Mouse (Mus musculus) megakaryocyte, adult 5-6 weeks (primary cell): ENCODE data around the gene Fam240b. TPM values are rescaled to one million over a fixed set of nuclear protein-coding genes. Genes with fewer than 3 reads are reported as not detected.
"Not testable (repeated sequence)": the region's sequence is repeated elsewhere in the genome, so short reads cannot be mapped to it uniquely, and the experiment has no call there.

Source experiments
- ATAC-seq: 2 replicates; pipeline ENCODE4 v1.8.0; 2016; ENCODE audit warnings: mild to moderate bottlenecking, inconsistent platforms; ENCODE audit not compliant: poor library complexity, severe bottlenecking
- total RNA-seq, 2 experiments: library from RNA; stranded (forward) in 1 of 2; stranded (reverse) in 1 of 2; fragments of 153-499, 151-499 nt in 1 of 2; fragments of 221-1000, 200-1000 nt in 1 of 2; gene quantifications; 2 replicates each; pipeline versions ENCODE4 v1.2.3 to v1.2.4; 2015 to 2017

Gene Fam240b
- total RNA-seq (2015) (not detected in 2 replicates), total RNA-seq (2017) (not detected in 2 replicates)

DNA sequence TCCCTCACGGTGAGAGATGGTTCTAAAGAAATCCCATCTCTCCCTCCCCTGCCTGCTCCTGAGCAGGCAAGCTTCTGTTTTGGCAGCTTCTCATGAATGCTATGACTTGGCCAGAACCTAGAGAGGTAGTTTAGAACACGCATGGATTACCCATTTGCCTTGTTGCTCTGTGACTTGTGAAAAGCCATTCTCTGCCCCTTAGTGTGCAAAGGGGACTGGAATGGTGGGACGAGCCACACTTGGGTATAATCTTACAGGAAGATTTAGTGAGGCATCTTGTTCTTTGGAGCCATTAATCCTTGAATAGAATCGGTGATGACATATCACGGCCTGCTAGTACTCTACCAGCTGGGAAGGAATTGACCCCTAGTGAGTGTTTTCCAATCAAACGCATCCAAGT, at the start of gene Fam240b:
Gene Fam240b (minus strand): TSS at position 101 of the 400 bp plus-strand sequence.
- ATAC-seq: no peak

DNA sequence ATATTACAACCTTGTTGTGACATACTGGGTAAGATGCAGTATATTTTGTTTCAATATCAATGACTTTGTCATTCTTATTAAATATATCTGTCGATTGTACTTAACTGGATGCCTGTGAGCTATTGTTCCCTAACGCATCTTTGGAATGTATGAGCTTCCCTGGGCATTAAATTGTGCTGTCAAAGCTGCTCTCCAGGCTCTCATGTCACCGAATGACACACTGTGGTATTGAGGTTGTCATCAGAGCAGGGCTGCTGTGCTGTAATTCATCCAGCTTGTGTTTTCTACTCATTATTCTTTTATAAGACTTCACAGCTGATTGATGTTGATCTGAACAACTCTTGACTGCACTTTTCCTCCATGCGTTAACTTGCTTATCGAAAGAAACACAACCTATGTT, 32.5 kb upstream of the Fam240b start:
- no peak for ATAC-seq

DNA sequence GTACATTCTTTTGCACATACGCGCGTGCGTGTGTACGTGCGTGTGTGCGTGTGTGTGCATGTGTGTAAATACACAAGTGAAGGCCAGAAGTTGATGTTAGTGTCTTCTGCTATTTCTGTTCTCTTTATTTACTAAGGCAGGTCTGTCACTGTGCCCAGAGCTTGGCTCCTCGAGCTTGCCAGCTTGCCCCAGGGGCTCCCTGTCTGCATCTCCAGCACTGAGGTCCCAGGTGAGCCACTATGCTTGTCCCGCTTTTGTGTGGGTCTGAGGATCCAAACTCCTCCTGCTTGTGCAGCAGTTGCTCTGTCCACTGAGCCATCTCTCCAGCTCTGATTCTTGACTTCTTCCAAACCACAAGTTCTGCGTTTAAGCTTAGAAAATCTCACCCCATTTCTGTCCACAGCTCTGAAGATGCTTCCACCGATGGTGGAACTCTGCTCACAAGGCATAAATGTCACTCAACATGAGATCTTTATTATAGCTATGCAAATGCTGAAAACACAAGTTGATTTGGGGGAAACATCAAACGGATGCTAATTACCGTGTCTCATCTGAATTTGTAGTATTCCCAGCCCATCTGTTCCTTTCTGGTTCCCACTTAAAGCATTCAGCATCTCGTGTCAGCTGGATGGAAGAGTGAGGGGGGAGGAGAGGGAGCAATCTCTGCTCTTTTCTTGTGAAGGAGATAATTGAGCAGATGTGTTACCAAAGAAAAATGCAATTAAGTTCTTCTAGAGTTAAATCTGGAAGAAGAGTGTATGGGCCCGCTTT, 29.1 kb upstream of the Fam240b start:
- no peak for ATAC-seq

DNA sequence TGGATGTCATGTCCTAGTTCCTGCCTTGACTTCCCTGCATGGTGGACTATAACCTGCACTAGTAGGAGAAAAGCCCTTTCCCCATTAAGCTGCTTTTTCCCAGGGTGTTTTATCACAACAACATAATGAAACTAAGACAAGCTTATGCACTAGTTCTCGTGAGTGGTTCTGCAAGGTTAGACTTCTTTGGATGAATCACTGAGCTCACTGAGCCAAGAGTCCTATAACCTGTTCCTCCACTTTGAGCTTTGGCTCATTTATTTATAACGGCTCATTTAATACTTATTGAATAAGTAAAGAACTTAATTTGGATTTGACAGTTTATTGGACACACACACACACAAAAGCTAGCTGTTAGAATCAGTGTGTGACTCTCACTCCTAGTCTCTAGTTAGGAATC, 16.7 kb upstream of the Fam240b start:
- ATAC-seq: no peak

DNA sequence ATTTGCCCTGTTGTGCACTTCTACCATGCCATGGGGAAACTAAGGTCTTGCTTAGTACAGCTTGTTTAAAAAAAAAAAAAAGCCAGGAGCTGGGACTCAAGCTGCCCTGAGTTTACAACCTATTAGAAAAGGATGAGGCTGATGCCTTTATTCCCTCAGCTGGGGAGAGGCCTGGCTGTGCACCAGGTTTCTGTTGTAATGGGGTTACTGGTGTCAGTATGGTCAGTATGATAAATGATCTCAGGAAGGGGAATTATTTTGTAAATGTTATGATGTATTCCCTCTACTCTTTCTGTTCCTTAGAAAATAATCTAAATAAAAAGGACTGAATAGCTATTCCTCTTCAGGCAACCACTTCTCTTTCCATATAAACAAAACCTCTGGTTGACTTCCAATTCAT, 14.0 kb upstream of the Fam240b start:
- no peak for ATAC-seq

DNA sequence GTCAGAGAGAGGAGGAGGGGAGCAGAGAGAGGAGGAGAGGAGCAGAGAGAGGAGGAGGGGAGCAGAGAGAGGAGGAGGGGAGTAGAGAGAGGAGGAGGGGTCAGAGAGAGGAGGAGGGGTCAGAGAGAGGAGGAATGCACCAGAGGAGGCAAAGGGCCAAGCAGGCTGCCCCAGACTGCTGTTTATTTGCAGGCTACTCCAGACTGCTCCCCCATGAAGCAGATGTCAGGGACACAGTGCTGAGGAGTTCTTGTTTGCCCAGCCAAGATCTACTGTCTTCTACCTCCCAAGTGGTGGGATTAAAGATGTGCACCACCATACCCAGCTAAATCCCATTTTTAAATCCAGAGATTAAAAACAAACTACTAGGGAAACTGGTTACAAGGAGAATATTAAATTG, 9.8 kb upstream of the Fam240b start:
- ATAC-seq: no peak

DNA sequence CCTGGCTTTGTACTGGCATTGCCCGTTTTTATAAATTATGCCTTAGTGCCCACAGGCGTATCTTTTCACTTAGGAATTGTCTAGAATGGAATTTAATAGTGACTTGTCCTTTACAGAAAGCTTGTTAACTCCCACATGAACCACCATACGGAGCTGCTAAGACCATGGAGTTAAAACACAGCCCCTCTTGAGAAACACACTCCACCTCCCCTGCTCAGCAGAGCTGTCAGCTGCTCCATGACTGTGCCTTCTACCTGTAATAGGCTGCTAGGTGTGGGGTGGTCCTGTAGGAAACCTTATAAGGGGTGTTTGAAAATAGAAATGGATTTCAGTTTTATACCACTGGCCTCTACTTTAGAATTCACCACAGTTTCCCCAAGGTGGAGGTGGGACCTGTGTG, 5.2 kb upstream of the Fam240b start:
- ATAC-seq: no peak

DNA sequence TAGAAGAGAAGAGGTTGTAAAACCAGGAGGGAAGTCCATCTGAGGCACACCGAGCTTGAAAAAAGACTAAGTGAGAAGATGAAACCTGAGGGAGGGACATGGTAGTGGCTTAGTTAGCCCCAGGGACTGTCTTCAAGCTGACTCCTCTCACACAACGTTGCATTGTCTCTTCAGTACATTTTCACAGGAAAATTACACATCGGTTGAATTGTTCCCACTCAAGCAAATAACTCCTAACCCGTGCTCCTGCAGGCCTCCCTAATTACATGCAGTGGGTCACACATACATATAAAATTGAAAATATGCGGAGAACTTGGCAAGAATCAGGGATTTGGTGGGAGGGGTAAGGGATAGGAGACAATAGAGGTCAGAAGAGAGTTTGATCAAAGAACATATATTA, 4.0 kb downstream of the Fam240b start:
- ATAC-seq: no peak

DNA sequence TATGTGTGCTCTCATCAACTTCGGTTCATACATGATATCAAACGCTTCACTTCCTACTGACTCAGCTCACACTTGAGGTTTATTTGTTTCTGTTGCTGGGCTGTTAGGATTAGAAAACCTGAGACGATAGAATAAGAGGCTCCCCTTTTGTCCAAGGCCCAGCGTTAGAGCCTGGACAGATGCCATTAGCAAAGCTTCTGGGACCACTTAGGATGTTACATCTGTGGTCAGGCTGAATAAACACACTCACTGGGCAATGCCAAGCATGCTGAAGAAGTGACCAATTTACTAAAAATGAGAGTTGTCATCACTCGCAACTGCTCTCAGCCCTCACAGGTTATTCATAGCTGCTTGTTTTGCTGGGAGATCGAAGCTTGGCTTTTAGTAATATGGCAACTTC, 7.7 kb downstream of the Fam240b start:
- no peak for ATAC-seq

DNA sequence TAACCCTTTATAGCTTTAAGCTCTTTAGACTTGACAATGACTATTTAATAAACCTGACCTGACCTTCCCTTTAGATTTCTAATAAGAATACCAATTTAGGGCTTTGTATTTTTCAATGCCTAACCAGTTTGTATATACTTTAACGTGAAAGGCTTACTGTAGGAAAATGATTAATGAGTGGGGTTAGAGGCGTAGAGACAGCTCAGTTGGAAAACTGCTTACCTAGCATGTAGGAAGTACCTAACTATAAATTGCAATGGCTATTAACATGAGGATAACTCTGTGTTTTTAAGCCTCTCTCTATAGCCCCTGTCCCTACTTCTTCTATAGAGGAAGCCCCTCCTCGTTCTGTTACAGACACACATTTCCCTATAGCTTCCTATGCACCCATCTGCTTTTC, 17.6 kb downstream of the Fam240b start:
- ATAC-seq: no peak

DNA sequence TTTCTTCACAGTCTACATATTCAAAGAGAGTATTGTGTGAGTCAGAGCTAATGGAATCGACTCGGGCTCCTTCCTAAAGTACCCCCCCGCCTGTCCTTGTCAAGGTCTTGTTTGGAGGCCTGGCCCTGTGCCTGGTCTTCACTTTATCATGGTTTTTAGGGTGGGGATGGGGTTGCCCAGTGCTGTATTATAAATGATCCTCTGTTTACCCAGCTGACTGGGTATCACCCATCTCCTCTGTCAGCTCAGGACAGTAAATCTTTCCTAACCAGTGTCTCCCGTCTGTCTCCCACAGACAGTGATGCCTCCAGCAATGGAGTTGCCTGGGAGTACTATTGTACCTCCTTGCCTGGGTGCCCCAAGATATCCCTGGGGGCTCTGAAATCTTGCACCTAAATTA, 19.6 kb downstream of the Fam240b start:
- ATAC-seq: no peak

DNA sequence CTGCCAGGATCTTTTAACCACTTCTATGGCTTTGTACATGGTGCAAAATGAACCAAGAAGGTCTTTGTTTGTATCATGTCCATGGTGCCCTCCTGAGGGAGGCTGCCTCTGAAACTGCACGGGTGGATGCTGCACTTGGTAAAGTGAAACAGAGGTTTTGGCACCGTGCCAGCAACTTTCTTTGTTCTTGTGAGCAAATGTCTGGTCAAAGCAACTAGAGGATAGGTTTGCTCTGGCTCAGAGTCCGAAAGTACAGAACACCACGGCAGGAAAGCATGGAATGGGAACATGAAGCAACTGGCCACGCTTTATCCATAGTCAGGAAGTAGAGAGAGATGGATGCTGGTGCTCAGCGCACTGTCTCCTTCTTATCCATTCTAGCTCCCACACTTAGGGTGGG, 29.7 kb downstream of the Fam240b start:
- no peak for ATAC-seq

DNA sequence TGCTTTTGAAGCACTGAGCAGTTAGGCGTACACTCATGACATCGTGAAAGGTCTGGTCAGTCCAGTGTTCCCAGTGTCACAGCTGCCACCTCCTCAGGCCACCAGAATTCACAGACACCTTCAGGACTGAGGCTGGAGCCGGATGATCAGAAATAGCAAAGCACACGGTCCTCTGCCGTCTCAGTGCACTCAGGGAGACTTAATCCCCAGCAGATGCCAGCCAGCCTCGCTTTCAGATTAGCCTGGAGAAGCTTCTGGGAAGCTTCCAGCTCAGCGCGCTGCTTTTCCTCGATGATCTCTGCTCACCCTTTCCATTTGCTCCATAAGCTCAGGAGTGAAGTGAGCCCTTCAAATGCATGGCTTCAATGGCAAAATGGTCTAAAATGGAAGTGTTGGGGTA, 32.4 kb downstream of the Fam240b start:
- no peak for ATAC-seq

DNA sequence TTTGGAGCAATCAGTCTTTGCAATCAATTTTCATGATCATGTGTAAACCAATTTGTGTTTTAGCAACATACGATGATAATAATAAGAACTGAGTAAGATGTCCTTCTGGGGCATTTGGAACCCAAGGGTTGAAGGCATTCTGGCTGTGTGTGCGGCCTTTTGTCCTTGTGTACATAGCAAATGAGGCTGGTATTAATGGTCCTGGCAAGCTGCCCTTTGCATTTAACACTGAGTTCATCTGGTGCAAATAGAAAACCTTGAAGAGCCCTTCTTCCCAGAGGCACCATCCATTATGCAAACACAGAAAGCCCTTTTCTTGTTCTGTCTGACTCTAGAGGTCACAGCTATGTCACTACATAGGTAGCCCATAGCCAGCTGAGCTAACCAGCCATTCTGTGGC, 35.0 kb downstream of the Fam240b start:
- no peak for ATAC-seq

DNA sequence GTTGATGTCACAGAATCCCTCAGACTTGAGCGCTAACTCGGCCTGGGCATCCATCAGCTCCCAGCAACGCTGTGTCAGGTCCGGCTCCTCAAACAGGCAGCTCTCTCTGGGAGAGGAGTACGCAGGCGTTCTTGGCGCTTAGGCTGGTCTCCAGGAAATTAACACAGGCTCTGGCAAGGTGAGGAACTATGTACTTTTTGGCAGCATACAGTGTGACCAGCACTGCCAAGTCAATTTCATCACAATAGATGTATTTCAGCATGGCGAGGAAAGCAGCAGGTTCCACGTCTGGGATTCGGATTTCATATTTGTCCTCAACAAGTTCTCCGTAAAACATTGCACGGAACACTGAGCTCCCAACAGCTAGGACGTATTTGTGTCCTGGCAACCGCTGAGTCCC, 39.4 kb downstream of the Fam240b start:
- no peak for ATAC-seq

DNA sequence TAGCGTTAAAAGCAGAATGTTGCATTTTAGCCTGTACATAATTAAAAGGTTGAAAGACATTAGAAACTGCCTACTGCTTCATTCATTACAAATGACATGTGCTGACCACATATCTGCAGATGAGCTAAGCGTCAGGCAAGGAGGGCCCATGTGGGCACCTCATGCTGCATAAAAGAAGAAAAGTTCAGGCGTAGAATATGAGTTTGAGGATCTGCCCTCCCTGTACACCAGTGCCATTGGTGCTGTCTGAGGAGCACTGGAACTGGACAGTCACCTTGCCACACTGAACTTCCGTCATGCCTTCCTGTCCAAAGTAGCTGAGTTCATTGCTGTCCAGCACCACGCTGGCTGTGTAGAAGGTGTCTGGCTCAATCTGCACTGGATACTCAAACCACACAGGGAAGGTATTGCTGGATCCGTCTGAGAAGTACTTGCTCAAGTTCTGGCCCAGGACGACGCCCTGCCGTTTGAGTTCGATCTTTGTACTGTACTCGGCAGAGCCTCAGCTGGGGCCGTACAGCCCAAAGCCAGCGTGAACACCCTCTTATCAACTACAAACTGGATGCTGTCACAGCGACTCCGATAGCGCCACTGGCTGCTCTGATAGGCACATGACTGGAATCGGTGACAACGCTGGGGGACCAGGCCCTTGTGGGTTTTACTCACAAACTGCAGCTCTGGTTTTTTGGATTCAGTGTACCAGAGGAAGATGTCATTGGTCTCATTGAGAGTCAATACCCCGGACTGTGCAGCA, 40.2 kb downstream of the Fam240b start:
- ATAC-seq: not testable (repeated sequence)

DNA sequence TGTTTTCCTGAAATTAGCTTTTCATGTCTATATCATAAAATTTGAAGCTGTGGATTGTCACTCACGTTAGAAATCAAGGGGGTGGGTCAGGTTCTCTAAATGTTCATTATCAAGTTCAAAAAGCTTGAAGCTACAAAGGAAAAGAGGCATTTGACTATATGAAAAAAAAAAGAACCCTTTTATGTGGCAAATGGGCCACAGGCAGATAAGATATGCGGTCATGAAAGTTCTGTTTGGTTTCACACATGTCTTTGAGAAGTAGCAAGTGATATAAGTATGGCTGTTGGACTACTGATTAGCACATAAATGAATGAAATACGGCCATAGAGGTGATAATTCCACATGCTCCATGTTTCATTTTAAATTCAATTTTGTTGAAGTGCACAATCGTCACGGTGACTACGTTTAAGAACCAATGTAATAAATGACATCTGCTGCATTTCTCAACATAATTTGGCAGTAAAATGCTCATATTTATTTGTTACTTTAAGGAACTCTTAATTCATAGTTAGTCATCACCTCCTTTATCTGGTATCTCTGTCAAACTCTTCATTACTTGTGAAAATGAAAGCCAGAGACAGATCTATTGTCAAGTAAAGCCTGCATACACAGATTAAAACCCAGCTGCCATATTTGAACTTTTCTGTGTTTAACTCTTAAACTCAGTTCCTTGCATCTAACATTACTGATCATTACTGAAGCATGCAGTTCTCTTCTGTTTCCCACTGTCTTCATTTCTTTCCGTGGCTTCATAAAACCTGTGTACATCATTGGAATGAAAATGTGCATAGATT, 47.4 kb downstream of the Fam240b start:
- ATAC-seq: no peak

DNA sequence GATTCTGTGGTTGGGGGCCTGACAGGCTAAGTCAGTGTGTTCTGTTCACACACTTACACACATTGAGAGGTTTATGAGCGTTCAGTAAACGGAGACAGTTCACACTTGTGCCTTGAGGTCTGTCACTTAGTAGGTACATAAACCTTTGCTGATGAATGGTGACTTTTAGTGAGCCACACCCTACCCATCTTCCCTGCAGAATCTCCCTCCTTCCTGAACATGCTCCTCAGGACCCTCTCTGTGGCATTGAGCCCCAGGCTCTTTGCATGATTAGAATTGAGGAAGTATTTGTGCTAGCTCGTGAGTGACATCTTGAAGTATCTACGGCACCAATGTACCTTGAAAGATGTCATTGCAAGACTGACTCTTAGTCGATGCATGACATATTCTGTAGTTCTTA, 48.9 kb downstream of the Fam240b start:
- ATAC-seq: peak; percentile 24; the same call in 1 of the 2 replicates

DNA sequence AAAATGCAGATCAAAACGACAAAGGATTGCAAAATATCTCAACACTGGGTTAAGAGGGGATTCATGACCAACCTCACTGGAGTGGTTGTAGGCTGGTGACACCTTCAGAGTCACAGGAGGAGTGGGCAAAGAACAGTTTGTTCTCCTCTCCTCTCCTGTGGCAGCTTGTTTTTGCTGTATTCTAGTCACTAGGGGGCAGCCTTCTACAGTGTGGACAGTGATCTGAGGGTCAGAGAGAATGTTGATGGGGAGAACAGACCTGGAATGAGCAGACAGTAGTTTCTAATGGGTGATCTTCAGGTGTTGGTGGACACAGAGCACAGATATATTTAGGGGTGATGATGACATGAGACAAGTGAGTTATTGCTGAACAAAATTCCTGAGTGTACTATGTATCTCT, 49.6 kb downstream of the Fam240b start:
- peak; percentile 62 for ATAC-seq

DNA sequence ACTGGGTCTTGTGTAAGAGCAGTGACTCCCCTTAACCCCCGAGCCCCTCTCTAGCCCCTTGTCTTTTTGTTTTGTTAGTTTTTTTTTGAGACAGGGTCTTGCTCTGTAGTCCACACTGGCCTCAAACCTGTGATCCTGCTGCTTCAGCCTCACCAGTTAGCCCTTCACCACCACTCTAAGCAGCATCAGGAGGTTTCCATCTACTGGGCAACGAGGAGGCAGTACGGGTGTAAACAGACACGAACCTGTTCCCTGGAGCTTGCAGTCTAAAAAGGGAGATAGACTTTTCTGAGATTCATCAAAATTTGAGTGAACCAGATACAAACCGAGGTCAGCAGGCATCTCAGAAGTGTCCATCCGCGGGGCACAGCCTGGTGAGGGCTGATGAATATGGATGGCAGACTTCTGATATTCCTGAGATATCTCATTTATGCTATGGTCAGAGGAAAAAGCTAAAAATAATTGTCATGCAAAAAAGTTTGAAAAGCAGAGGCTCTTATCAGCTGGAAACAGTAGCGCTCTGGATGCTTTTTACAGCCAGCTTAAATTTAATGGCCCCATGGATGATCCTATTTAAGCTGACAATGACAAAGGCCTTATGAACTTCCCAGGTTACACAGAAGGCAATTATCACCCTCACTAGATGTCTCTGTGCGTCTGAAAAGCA, 52.2 kb downstream of the Fam240b start:
- no peak for ATAC-seq

DNA sequence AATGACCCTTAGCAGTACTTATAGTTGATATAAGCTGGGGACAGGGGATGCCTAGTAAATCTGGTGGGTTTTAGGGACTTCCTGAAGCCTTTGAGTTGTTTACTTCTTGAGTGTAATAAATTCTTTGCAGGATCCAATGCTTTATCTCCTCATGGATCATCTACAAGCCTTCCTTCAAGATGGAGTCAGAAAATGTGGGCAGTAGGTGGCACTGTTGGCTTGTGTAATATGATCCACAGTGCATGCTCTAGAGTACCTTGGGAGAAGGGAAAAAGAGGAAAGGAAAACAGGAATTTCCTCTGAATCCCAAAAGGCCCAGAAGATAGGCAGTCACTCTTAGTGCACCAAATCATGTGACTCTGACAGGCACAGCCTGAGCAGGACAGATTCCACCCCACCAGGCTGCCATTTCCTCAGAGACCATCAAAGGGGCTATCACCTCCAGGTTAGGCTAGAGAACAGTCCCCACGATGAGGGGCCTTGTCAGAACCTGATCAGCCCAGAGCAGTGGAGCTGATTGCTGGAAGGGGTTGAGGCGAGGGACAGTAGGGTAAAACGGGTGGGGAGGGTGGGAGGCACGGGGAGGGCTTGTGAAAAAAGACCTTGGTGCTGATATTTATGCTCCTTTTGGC, 54.2 kb downstream of the Fam240b start:
- ATAC-seq: no peak
